Mouse (Mus musculus): ENCODE measurements around the gene Rps8. TPM values are rescaled to one million over a fixed set of nuclear protein-coding genes. Genes with fewer than 3 reads are reported as not detected.

Gene Rps8
- total RNA-seq, 4 experiments from 2014 or later: 448 to 635 (median 527) TPM

Small RNA genes lying within 50 kb of the gene (microRNA-seq; reads per million reads assigned to microRNA genes)
- 0 reads per million in 2 experiments for gene Gm22398

Other genes with a start within 250 kb of the Rps8 start
- gene Urod, start 161.8 kb downstream of the Rps8 start, total RNA-seq (2022): 10 to 100 TPM; 62.0 to 68.1 (median 64.8) TPM
- gene Hectd3, start 160.9 kb downstream of the Rps8 start, total RNA-seq (2022): 10 to 100 TPM; 41.3 to 54.7 (median 42.2) TPM
- gene Eif2b3, start 136.8 kb downstream of the Rps8 start, total RNA-seq (2022): 10 to 100 TPM; 20.0 to 25.1 (median 21.3) TPM
- gene Ptch2, start 60.2 kb downstream of the Rps8 start, total RNA-seq (2022): 1 to 10 TPM; 1.7 to 3.4 (median 2.2) TPM
- 10 to 100 TPM; 12.9 to 18.3 (median 16.2) TPM for gene Btbd19, start 30.5 kb downstream of the Rps8 start, total RNA-seq (2022)
- under 1 TPM; 0.74 to 0.81 (median 0.78) TPM for gene Tctex1d4, start 29.4 kb downstream of the Rps8 start, total RNA-seq (2022)
- 1 to 10 TPM; 9.0 to 10.0 (median 9.6) TPM for gene Plk3, start 22.3 kb downstream of the Rps8 start, total RNA-seq (2022)
- gene Kif2c, start 26.4 kb upstream of the Rps8 start, total RNA-seq (2022): under 1 TPM; 0.20 to 0.69 (median 0.37) TPM
- gene Tmem53, start 95.7 kb upstream of the Rps8 start, total RNA-seq (2022): 1 to 10 TPM; 4.2 to 5.9 (median 5.7) TPM
- gene Armh1, start 95.9 kb upstream of the Rps8 start, total RNA-seq (2022): under 1 TPM; 0.40 to 0.75 (median 0.59) TPM

All from layer of hippocampus, adult 8-10 months (tissue).